In genomic region chr8:12487201-12487600, GRCm38 (mm10) we compare ENCODE assay signal across 9 mouse cellular contexts.
DNase-seq lines count a peak whose midpoint lies in the region; ATAC-seq lines count a peak whose summit lies in the region.
"Had no signal": no experiment of that assay in that cellular context is flagged by ENCODE, and none has a peak within 500 bp of the region (broad histone marks: within the 10 kb centered on the region; RNA-seq: fewer than 3 reads in every experiment).

No protein-coding gene starts in this region.

- H3K36me3 ChIP-seq in midbrain, embryonic 14.5 days (ENCODE audit: control insufficient read depth, insufficient read depth, low read length): no peaks in the 10 kb centered on the region
- no peaks in the 10 kb centered on the region for H3K36me3 ChIP-seq in midbrain, embryonic 11.5 days (ENCODE audit: control insufficient read depth, insufficient read depth, low read length)
- no peaks in the 10 kb centered on the region for H3K36me3 ChIP-seq in forebrain, embryonic 12.5 days (replicated peaks)
- H3K36me3 ChIP-seq: limb, embryonic 13.5 days had no signal

- H3K9me3 ChIP-seq in midbrain, embryonic 14.5 days (ENCODE audit: control insufficient read depth, low read length): no peaks in the 10 kb centered on the region
- H3K9me3 ChIP-seq in midbrain, embryonic 11.5 days (ENCODE audit: control insufficient read depth, low read length): no peaks in the 10 kb centered on the region
- H3K9me3 ChIP-seq in forebrain, embryonic 12.5 days: no peaks in the 10 kb centered on the region
- H3K9me3 ChIP-seq: limb, embryonic 13.5 days had no signal

- intact Hi-C loops in heart, postnatal 10 days (cut with DNase I): no loop called here
- intact Hi-C loops in heart, postnatal 25 days (cut with DNase I): no loop called here

- peak; percentile 18 to 20 for DNase-seq in heart, postnatal 10 days
- DNase-seq in heart, postnatal 25 days (ENCODE audit: low spot score): no peak
- DNase-seq in midbrain, embryonic 14.5 days: no peak
- no peak for DNase-seq in midbrain, embryonic 11.5 days (ENCODE audit: low spot score, missing footprints)
- peak; percentile 47 for DNase-seq in testis, postnatal 10 days (ENCODE audit: low spot score)
- no peak for DNase-seq in T-cell, adult 2 months (ENCODE audit: low spot score)
- DNase-seq in ovary, postnatal 10 days (ENCODE audit: low spot score): no peak

- H3K27me3 ChIP-seq in midbrain, embryonic 14.5 days (ENCODE audit: control insufficient read depth, insufficient read depth, low read length): peaks cover 3% of the 10 kb centered on the region; the same call in 1 of the 2 replicates
- peaks cover 2% of the 10 kb centered on the region; the same call in 1 of the 2 replicates for H3K27me3 ChIP-seq in midbrain, embryonic 11.5 days (ENCODE audit: control insufficient read depth, insufficient read depth, low read length)
- peaks cover 52% of the 10 kb centered on the region for H3K27me3 ChIP-seq in forebrain, embryonic 12.5 days

- H3K4me3 ChIP-seq in midbrain, embryonic 14.5 days (replicated peaks; ENCODE audit: low read depth, low read length): no peak overlapping the region
- no peak overlapping the region for H3K4me3 ChIP-seq in midbrain, embryonic 11.5 days (ENCODE audit: low read depth, low read length)
- no peak overlapping the region for H3K4me3 ChIP-seq in forebrain, embryonic 12.5 days (replicated peaks)
- H3K4me3 ChIP-seq: limb, embryonic 13.5 days had no signal

- H3K27ac ChIP-seq in midbrain, embryonic 14.5 days (replicated peaks; ENCODE audit: low read depth, low read length): 0 out of 2 replicates have a peak overlapping the region, but pooled peaks have one; percentile 53
- no peak overlapping the region for H3K27ac ChIP-seq in midbrain, embryonic 11.5 days (ENCODE audit: low read depth, low read length)
- peak overlapping the region; percentile 65 for H3K27ac ChIP-seq in forebrain, embryonic 12.5 days
- H3K27ac ChIP-seq: limb, embryonic 13.5 days had no signal

- H3K4me2 ChIP-seq in midbrain, embryonic 14.5 days (ENCODE audit: low read length): no peak overlapping the region
- no peak overlapping the region for H3K4me2 ChIP-seq in midbrain, embryonic 11.5 days
- no peak overlapping the region for H3K4me2 ChIP-seq in forebrain, embryonic 12.5 days
- H3K4me2 ChIP-seq: limb, embryonic 13.5 days had no signal

- 53% methylated on average over 11 of the region's 11 CpGs for WGBS in midbrain, embryonic 14.5 days
- 58% methylated on average over 11 of the region's 11 CpGs for WGBS in midbrain, embryonic 11.5 days
- 33% methylated on average over 11 of the region's 11 CpGs for WGBS in forebrain, embryonic 12.5 days

- H3K9ac ChIP-seq in midbrain, embryonic 14.5 days (replicated peaks; ENCODE audit: low read length): no peak overlapping the region
- no peak overlapping the region for H3K9ac ChIP-seq in midbrain, embryonic 11.5 days (ENCODE audit: low read length)
- no peak overlapping the region for H3K9ac ChIP-seq in forebrain, embryonic 12.5 days
- H3K9ac ChIP-seq: limb, embryonic 13.5 days had no signal

- peaks cover 12% of the 10 kb centered on the region; the same call in 1 of the 2 replicates for H3K4me1 ChIP-seq in midbrain, embryonic 14.5 days (ENCODE audit: control insufficient read depth, insufficient read depth, low read length)
- peaks cover 12% of the 10 kb centered on the region for H3K4me1 ChIP-seq in midbrain, embryonic 11.5 days (ENCODE audit: control insufficient read depth, insufficient read depth, low read length)
- H3K4me1 ChIP-seq in forebrain, embryonic 12.5 days: peaks cover 30% of the 10 kb centered on the region
- H3K4me1 ChIP-seq: limb, embryonic 13.5 days had no signal

- no peak for ATAC-seq in midbrain, embryonic 14.5 days (ENCODE audit: low FRiP score, low TSS enrichment)
- ATAC-seq in midbrain, embryonic 11.5 days (ENCODE audit: low FRiP score): no peak
- ATAC-seq in forebrain, embryonic 12.5 days (ENCODE audit: low FRiP score): peak; percentile 37; the same call in 1 of the 2 replicates

Comparison
In these comparisons a context has a peak if more than half of its experiments do, and no peak if none do; other contexts are left out.
1. DNase-seq: peak in heart, postnatal 10 days (2 of 2) and testis, postnatal 10 days (single experiment); none in heart, postnatal 25 days (single experiment), midbrain, embryonic 14.5 days (single experiment), midbrain, embryonic 11.5 days (single experiment), T-cell, adult 2 months (single experiment) and ovary, postnatal 10 days (single experiment).